Mouse (Mus musculus) myocyte (in vitro differentiated cells): ENCODE measurements around the gene Lhx9.

Experiments used
- E2F4 ChIP-seq: IDR thresholded peaks from one replicate; pipeline ENCODE4 v1.6.1; 2011; ENCODE audit warnings: mild to moderate bottlenecking, control low read depth, moderate library complexity; ENCODE audit not compliant: insufficient read depth
- MAX ChIP-seq: IDR thresholded peaks from one replicate; pipeline ENCODE4 v1.6.1; 2011; ENCODE audit warnings: low read depth, mild to moderate bottlenecking, control low read depth
- POLR2A ChIP-seq: IDR thresholded peaks from one replicate; pipeline ENCODE4 v1.6.1; 2011; ENCODE audit warnings: low read depth, mild to moderate bottlenecking, control low read depth, moderate library complexity; ENCODE audit not compliant: insufficient read length
- POLR2AphosphoS2 ChIP-seq: IDR thresholded peaks from one replicate; pipeline ENCODE4 v1.6.1; 2011; ENCODE audit warnings: low read depth, control low read depth; ENCODE audit not compliant: insufficient read length
- REST ChIP-seq: IDR thresholded peaks from one replicate; pipeline ENCODE4 v1.6.1; 2011; ENCODE audit warnings: mild to moderate bottlenecking, control low read depth, moderate library complexity; ENCODE audit not compliant: insufficient read depth, insufficient read length
- TCF12 ChIP-seq: IDR thresholded peaks from one replicate; pipeline ENCODE4 v1.6.1; 2011; ENCODE audit warnings: mild to moderate bottlenecking, control low read depth; ENCODE audit not compliant: poor library complexity, insufficient read depth, severe bottlenecking

DNA sequence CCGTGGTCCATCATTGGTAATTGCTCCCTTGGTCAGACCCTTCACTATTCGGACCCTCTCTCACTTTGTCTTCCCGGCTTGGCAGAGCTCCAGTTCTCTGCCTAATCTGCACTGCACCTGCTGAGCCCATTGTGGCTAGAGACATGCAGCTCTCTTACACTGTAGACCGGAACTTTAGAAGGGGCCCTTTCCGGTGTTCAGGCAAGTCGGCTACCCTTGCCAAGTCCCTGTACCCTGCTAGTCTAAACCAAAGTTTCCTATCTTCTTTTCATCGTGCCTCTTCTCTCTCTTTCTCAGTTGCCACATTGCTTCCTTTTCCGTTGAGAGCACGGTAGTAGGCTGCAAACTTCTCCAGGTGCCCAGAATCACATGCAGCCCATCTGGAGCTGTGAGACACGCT is 62.5 kb downstream of the Lhx9 start:
- no peak for TF ChIP-seq POLR2A
- TF ChIP-seq TCF12 = no peak
- no peak for TF ChIP-seq REST
- no peak for TF ChIP-seq E2F4
- TF ChIP-seq MAX = no peak
- TF ChIP-seq POLR2AphosphoS2 = no peak
